Mouse (Mus musculus) liver, embryonic 14.5 days (tissue): ENCODE results near the gene Auts2. TPM values are rescaled to one million over a fixed set of nuclear protein-coding genes. Genes with fewer than 3 reads are reported as not detected.

Experiments
- ATAC-seq: fragments of 200-750 bp; cut with Nextera tagmentation; 2 replicates; pipeline ENCODE4 v1.8.0; 2017; ENCODE audit warnings: moderate number of reproducible peaks, mild to moderate bottlenecking, moderate library complexity; ENCODE audit not compliant: insufficient read depth
- DNase-seq, 3 experiments: peaks; one replicate each; pipeline ENCODE4 v3.0.0-alpha.2; 2012 to 2013; ENCODE audit warnings: low read depth in 3 of 3, low spot score in 3 of 3
- H3K27ac ChIP-seq: fragments of 300-500 bp; sonication (generic); 2 replicates; pipeline ENCODE4 v1.5.1; 2014; ENCODE audit warnings: moderate library complexity, mild to moderate bottlenecking, control low read depth, inconsistent platforms
- H3K27me3 ChIP-seq: fragments of 300-500 bp; sonication (generic); 2 replicates; pipeline ENCODE4 v1.6.1; 2014; ENCODE audit warnings: mild to moderate bottlenecking, low read length, moderate library complexity; ENCODE audit not compliant: control insufficient read depth, insufficient read depth
- H3K36me3 ChIP-seq: fragments of 300-500 bp; sonication (generic); replicated peaks from 2 replicates; pipeline ENCODE4 v1.6.1; 2014; ENCODE audit warnings: low read depth; ENCODE audit not compliant: control insufficient read depth, insufficient read depth
- H3K4me1 ChIP-seq, 2 experiments: fragments of 200-500 bp in 1 of 2; fragments of 300-500 bp in 1 of 2; sonication (generic) in 1 of 2; replicated peaks; 2 replicates each; pipeline ENCODE4 v1.6.1; 2012 to 2014; ENCODE audit warnings: antibody characterized with exemption in 1 of 2, inconsistent platforms in 1 of 2, low read length in 1 of 2; ENCODE audit not compliant: control insufficient read depth in 2 of 2, insufficient read depth in 2 of 2
- H3K4me2 ChIP-seq: fragments of 300-500 bp; sonication (generic); 2 replicates; pipeline ENCODE4 v1.6.1; 2014; ENCODE audit warnings: low read depth, mild to moderate bottlenecking, control low read depth, moderate library complexity
- H3K4me3 ChIP-seq, 2 experiments: fragments of 200-500 bp in 1 of 2; fragments of 300-500 bp in 1 of 2; sonication (generic) in 1 of 2; 2 replicates each; pipeline ENCODE4 v1.5.1; 2012 to 2014; ENCODE audit warnings: low read depth in 2 of 2, low read length in 2 of 2, mild to moderate bottlenecking in 2 of 2, control low read depth in 1 of 2, inconsistent platforms in 1 of 2, moderate library complexity in 1 of 2; ENCODE audit not compliant: insufficient read depth in 1 of 2
- H3K9ac ChIP-seq: fragments of 300-500 bp; sonication (generic); replicated peaks from 2 replicates; pipeline ENCODE4 v1.6.1; 2014; ENCODE audit warnings: mild to moderate bottlenecking, control low read depth, moderate library complexity
- H3K9me3 ChIP-seq: fragments of 300-500 bp; sonication (generic); 2 replicates; pipeline ENCODE4 v1.6.1; 2016; ENCODE audit warnings: low read length, mixed read lengths; ENCODE audit not compliant: control insufficient read depth
- CTCF ChIP-seq: IDR thresholded peaks from 2 replicates; pipeline ENCODE4 v1.5.1; 2016; ENCODE audit warnings: antibody characterized with exemption, low read depth, control low read depth
- EP300 ChIP-seq: IDR thresholded peaks from 2 replicates; pipeline ENCODE4 v1.6.1; 2016; ENCODE audit warnings: antibody characterized with exemption, low read depth
- WGBS: fragments of 180-500 bp; shearing (Covaris S2); extraction: QIAGEN DNeasy Blood & Tissue Kit; methylation state at CpG from one replicate; pipeline ENCODE4 v1.1.7; 2014; ENCODE audit not compliant: insufficient replicate concordance; 5-methylcytosine and 5-hydroxymethylcytosine counted together
- polyA plus RNA-seq, 2 experiments: library from polyadenylated mRNA; depleted of rRNA in 1 of 2; stranded (reverse) in 1 of 2; unstranded in 1 of 2; fragments of >200 nt; fragmentation: Nextera tagmentation in 1 of 2; extraction: Ambion mirVana in 1 of 2; gene quantifications; 2 replicates each; pipeline versions ENCODE4 v1.2.1 to v1.2.3; 2012 to 2014

The Auts2 gene
- polyA plus RNA-seq, 2 experiments: 0.77 to 1.6 TPM

DNA sequence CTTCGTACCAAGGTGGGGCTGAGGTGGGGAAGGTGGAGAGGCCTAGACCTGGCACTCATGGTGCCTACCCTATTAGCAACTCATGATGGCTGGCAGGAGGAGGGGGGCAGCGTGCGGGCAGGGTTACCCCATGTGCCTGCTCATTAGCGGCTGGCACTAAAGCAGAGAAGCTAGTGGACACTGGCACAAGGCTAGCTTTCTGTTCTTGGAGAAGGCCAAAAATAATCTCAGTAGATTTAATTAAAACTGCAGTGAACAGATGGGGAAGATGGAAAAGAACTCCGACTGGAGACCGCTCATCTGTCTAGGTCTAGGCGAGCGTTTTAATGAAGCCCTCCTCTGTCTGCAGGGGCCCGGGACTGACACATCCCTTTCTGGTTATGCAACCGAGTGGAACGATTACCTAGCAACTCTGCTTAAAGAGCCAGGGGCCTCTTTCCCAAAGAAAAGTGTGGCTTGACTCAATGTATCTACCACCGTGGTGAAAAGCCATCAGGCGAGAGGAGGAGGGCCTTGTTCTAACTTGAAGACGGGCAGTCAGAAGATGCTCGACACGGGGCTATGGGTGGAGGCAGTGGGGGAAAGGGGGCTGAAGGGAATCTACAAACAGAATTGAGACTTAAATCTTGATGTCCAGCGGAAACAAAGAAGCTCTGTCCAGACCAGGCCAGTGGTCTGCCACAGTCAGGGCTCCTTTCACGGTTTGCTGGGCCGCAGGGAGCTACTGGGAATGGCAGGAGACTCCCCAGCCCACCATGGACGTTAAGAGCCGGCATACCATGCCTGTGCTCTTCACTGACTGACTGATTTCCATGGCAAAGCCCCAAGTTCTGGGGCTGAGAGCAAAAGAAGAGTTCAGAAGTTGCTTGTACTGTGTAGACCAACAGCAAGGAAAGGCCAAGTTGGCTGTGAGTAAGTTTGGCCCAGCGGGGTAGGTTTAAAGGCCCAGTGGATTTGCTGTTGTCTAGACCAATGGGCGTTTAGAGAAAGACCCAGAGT is 899.7 kb downstream of the Auts2 start:
- Histone ChIP-seq H3K27me3 (no peaks in the 10 kb centered on the region), H3K9me3 (no peaks in the 10 kb centered on the region), H3K9ac (no peak overlapping the region), H3K27ac (no peak overlapping the region), H3K36me3 (no peaks in the 10 kb centered on the region), H3K4me3 (no peak overlapping the region), H3K4me2 (no peak overlapping the region), H3K4me1 (no peaks in the 10 kb centered on the region; a peak in 1 of 4 replicates)
- TF ChIP-seq CTCF (no peak), EP300 (no peak)
- 68% methylated on average over 23 of the region's 23 CpGs for WGBS
- DNase-seq: no peak
- no peak for ATAC-seq

DNA sequence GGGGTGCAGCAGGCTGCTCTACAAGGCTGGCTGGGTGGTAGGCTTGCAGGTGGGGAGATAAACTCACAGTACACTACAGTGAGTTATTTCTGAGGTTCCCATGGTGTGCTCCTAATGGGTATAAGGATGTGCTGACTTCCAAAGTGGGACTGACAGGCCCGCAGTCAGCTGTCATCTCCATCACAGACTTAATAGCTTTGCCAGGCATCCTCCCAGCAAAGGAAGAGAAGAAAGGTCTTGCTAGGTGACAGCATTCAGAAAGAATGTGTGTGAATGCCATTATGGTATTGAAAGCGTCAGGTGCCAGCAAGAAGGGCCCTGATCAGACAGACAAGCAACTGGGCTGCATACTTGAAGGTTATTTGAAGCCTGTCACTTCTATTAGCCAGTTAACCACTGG is 900.4 kb downstream of the Auts2 start:
- 60% methylated on average over 2 of the region's 2 CpGs for WGBS
- no peak for TF ChIP-seq EP300
- no peak for TF ChIP-seq CTCF
- Histone ChIP-seq H3K27me3 (no peaks in the 10 kb centered on the region), H3K9ac (no peak overlapping the region), H3K27ac (no peak overlapping the region), H3K4me3 (no peak overlapping the region), H3K9me3 (no peaks in the 10 kb centered on the region), H3K36me3 (no peaks in the 10 kb centered on the region), H3K4me2 (no peak overlapping the region), H3K4me1 (no peaks in the 10 kb centered on the region)
- ATAC-seq: no peak
- DNase-seq: no peak

DNA sequence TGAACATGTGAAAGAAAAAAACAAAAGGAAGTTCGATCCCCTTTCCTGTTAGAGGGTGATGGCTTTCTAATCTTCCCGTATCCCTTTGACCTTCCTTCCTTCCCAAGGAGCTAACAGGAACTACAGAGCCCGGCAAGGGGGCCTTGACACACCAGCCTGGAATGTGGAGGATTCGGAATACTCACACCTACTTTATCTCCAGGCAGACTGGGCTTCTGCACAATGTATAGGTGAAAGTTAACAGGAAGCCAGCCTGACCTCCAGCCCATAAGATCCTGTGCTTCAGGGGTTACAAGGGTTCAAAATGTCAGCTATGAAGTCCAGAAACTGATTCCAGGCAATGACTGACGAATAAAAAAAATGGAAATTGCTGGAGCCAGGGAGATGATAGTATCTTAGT is 906.7 kb downstream of the Auts2 start:
- no peaks in the 10 kb centered on the region for H3K36me3 ChIP-seq
- no peaks in the 10 kb centered on the region for H3K9me3 ChIP-seq
- ATAC-seq (no peak), DNase-seq (no peak)
- H3K4me2 ChIP-seq: no peak overlapping the region
- no peak overlapping the region for H3K27ac ChIP-seq
- WGBS: 34% methylated on average over 5 of the region's 5 CpGs
- no peak overlapping the region for H3K9ac ChIP-seq
- no peaks in the 10 kb centered on the region for H3K4me1 ChIP-seq
- H3K4me3 ChIP-seq: no peak overlapping the region
- no peaks in the 10 kb centered on the region for H3K27me3 ChIP-seq
- TF ChIP-seq CTCF (no peak), EP300 (no peak)

DNA sequence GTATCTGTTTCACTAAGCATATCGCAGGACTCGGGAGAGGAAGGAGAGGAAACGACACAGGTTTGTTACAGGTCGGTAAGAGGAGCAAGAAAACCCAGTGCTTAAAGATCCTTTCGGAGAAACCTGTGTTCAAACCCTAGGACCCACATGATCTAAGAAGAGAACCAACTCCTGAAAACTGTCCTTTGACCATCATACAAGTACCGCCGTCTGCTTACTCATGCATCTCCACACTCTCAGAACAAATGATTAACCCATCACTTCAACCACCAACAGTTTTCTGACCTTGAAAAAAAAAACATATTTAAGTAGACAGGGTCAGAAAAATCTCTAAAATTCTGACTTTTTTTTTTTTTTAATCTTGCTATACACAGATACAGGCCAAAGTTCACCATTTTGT is 908.4 kb downstream of the Auts2 start:
- H3K36me3 ChIP-seq: no peaks in the 10 kb centered on the region
- no peak overlapping the region for H3K9ac ChIP-seq
- DNase-seq (no peak), ATAC-seq (no peak)
- H3K27me3 ChIP-seq: no peaks in the 10 kb centered on the region
- 83% methylated on average over 7 of the region's 7 CpGs for WGBS
- no peaks in the 10 kb centered on the region for H3K4me1 ChIP-seq
- H3K4me2 ChIP-seq: no peak overlapping the region
- no peaks in the 10 kb centered on the region for H3K9me3 ChIP-seq
- TF ChIP-seq EP300 (no peak), CTCF (no peak)
- no peak overlapping the region for H3K27ac ChIP-seq
- H3K4me3 ChIP-seq: no peak overlapping the region

DNA sequence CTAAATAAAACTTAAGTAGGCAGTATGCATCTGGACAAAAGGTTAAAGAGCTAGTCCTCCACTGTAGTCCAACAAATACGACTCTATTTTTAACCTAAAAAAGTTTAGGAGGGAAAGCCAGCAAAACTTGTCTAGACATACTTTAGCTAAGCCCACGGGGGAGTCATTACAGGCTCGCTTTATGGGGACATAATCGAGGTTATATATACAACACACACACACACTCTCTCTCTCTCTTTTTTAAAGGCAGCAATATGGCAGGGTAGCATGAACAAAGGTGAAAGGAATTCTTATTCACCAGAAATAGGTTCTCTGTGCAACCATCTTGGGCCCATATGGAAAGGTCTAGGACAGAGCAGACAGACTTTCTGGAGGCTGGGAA is 911.2 kb downstream of the Auts2 start:
- no peak overlapping the region for H3K4me3 ChIP-seq
- ATAC-seq (no peak), DNase-seq (no peak)
- WGBS: 58% methylated on average over 4 of the region's 4 CpGs
- H3K4me1 ChIP-seq: no peaks in the 10 kb centered on the region
- no peaks in the 10 kb centered on the region for H3K9me3 ChIP-seq
- no peak overlapping the region for H3K4me2 ChIP-seq
- H3K9ac ChIP-seq: no peak overlapping the region
- no peaks in the 10 kb centered on the region for H3K27me3 ChIP-seq
- no peak overlapping the region for H3K27ac ChIP-seq
- TF ChIP-seq CTCF: no peak
- TF ChIP-seq EP300: no peak
- no peaks in the 10 kb centered on the region for H3K36me3 ChIP-seq
